Mouse (Mus musculus) heart, embryonic 15.5 days (tissue): ENCODE measurements around the gene Hist1h3d. TPM values are rescaled to one million over a fixed set of nuclear protein-coding genes. Genes with fewer than 3 reads are reported as not detected.
A peak's percentile ranks its signal among the peaks of the same experiment; 100 is the strongest.
"Not testable (repeated sequence)": the region's sequence is repeated elsewhere in the genome, so short reads cannot be mapped to it uniquely, and the experiment has no call there.

Experiments
- ATAC-seq: fragments of 200-750 bp; cut with Nextera tagmentation; replicated peaks from 2 replicates; pipeline ENCODE4 v1.8.0; 2017; ENCODE audit warnings: low read depth, moderate TSS enrichment; ENCODE audit not compliant: insufficient number of reproducible peaks, insufficient read depth, low FRiP score
- H3K27ac ChIP-seq: fragments of 300-500 bp; sonication (generic); 2 replicates; pipeline ENCODE4 v1.5.1; 2015; ENCODE audit warnings: mild to moderate bottlenecking, inconsistent platforms
- H3K27me3 ChIP-seq: fragments of 300-500 bp; sonication (generic); 2 replicates; pipeline ENCODE4 v1.6.1; 2015; ENCODE audit warnings: inconsistent platforms
- H3K36me3 ChIP-seq: fragments of 300-500 bp; sonication (generic); 2 replicates; pipeline ENCODE4 v1.6.1; 2015; ENCODE audit warnings: mild to moderate bottlenecking, inconsistent platforms
- H3K4me1 ChIP-seq: fragments of 300-500 bp; sonication (generic); replicated peaks from 2 replicates; pipeline ENCODE4 v1.6.1; 2015; ENCODE audit warnings: inconsistent platforms
- H3K4me2 ChIP-seq: fragments of 300-500 bp; sonication (generic); 2 replicates; pipeline ENCODE4 v1.6.1; 2015; ENCODE audit warnings: inconsistent platforms, mild to moderate bottlenecking, moderate library complexity
- H3K4me3 ChIP-seq: fragments of 300-500 bp; sonication (generic); 2 replicates; pipeline ENCODE4 v1.5.1; 2015; ENCODE audit warnings: mild to moderate bottlenecking, inconsistent platforms
- H3K9ac ChIP-seq: fragments of 300-500 bp; sonication (generic); 2 replicates; pipeline ENCODE4 v1.6.1; 2015; ENCODE audit warnings: mild to moderate bottlenecking, inconsistent platforms
- H3K9me3 ChIP-seq: fragments of 300-500 bp; sonication (generic); replicated peaks from 2 replicates; pipeline ENCODE4 v1.6.1; 2016; ENCODE audit warnings: inconsistent platforms
- WGBS: fragments of 180-500 bp; shearing (Covaris S2); methylation state at CpG from one replicate; pipeline ENCODE4 v1.1.7; 2015; ENCODE audit warnings: mixed read lengths; 5-methylcytosine and 5-hydroxymethylcytosine counted together
- polyA plus RNA-seq: library from polyadenylated mRNA; unstranded; fragments of >200 nt; fragmentation: Nextera tagmentation; extraction: Ambion mirVana; gene quantifications from 2 replicates; pipeline ENCODE4 v1.2.1, GENCODE M21; 2015

Hist1h3d gene
- polyA plus RNA-seq, 1 experiment from 2014 or later: 2.0 TPM

GRCm38 (mm10) chr13:23534368-23535131 is 41.0 kb upstream of the Hist1h3d start:
- peak overlapping the region; percentile 79 for H3K4me2 ChIP-seq
- peak overlapping the region; percentile 92 for H3K27ac ChIP-seq
- H3K27me3 ChIP-seq: no peaks in the 10 kb centered on the region
- no peak for ATAC-seq
- peak overlapping the region; percentile 53 for H3K9ac ChIP-seq
- peaks cover 35% of the 10 kb centered on the region for H3K4me1 ChIP-seq
- H3K36me3 ChIP-seq: no peaks in the 10 kb centered on the region
- 2% methylated on average over 15 of the region's 15 CpGs for WGBS
- peak overlapping the region; percentile 56 for H3K4me3 ChIP-seq
- H3K9me3 ChIP-seq: no peaks in the 10 kb centered on the region

- Histone ChIP-seq H3K4me1 (peaks cover 35% of the 10 kb centered on the region), H3K9ac (peak within 1 kb of the TSS; percentile 56), H3K4me3 (peak within 1 kb of the TSS; percentile 56), H3K4me2 (peak within 1 kb of the TSS; percentile 79), H3K27ac (peak within 1 kb of the TSS; percentile 92)
- under 1% methylated on average over 54 of the region's 62 CpGs for WGBS
- H3K36me3 ChIP-seq, H3K27me3 ChIP-seq, H3K9me3 ChIP-seq: not testable (repeated sequence)
- ATAC-seq: peak; percentile 86
Observed at GRCm38 (mm10) chr13:23535137-23536075, 40.2 kb upstream of the Hist1h3d start, which contains the start of gene Hist1h3g. Gene Hist1h3g (plus strand): TSS chr13:23535422.

- H3K4me2 ChIP-seq: peak overlapping the region; percentile 79
- peak overlapping the region; percentile 56 for H3K9ac ChIP-seq
Observed at GRCm38 (mm10) chr13:23536076-23536822, 39.3 kb upstream of the Hist1h3d start.

GRCm38 (mm10) chr13:23537006-23537710 is 38.4 kb upstream of the Hist1h3d start:
- no peaks in the 10 kb centered on the region for H3K9me3 ChIP-seq
- peak overlapping the region; percentile 79; the same call in 1 of the 2 replicates for H3K4me2 ChIP-seq
- no peak for ATAC-seq
- H3K27ac ChIP-seq: no peak overlapping the region
- peaks cover 30% of the 10 kb centered on the region for H3K4me1 ChIP-seq
- WGBS: 73% methylated on average over 3 of the region's 3 CpGs
- no peaks in the 10 kb centered on the region for H3K27me3 ChIP-seq
- H3K36me3 ChIP-seq: no peaks in the 10 kb centered on the region
- no peak overlapping the region for H3K9ac ChIP-seq
- H3K4me3 ChIP-seq: no peak overlapping the region

More at GRCm38 (mm10) chr13:23536076-23536822, 39.3 kb upstream of the Hist1h3d start:
- Histone ChIP-seq H3K9me3 (no peaks in the 10 kb centered on the region), H3K27me3 (no peaks in the 10 kb centered on the region), H3K36me3 (no peaks in the 10 kb centered on the region), H3K4me3 (peak overlapping the region; percentile 56), H3K27ac (peak overlapping the region; percentile 42; the same call in 1 of the 2 replicates), H3K4me1 (peaks cover 35% of the 10 kb centered on the region)
- 21% methylated on average over 7 of the region's 7 CpGs for WGBS
- ATAC-seq: no peak

- no peak overlapping the region for H3K27ac ChIP-seq
- no peak overlapping the region for H3K4me3 ChIP-seq
- WGBS: 77% methylated on average over 5 of the region's 5 CpGs
- H3K9ac ChIP-seq: no peak overlapping the region
- H3K27me3 ChIP-seq: no peaks in the 10 kb centered on the region
- ATAC-seq: no peak
- no peak overlapping the region for H3K4me2 ChIP-seq
- H3K9me3 ChIP-seq: no peaks in the 10 kb centered on the region
- peaks cover 26% of the 10 kb centered on the region for H3K4me1 ChIP-seq
- H3K36me3 ChIP-seq: no peaks in the 10 kb centered on the region
Observed at GRCm38 (mm10) chr13:23538249-23538648, 37.3 kb upstream of the Hist1h3d start.

- 47% methylated on average over 1 of the region's 1 CpGs for WGBS
- not testable (repeated sequence) for H3K4me2 ChIP-seq, ATAC-seq, H3K9ac ChIP-seq, H3K9me3 ChIP-seq, H3K4me3 ChIP-seq, H3K27ac ChIP-seq, H3K36me3 ChIP-seq, H3K27me3 ChIP-seq
- peaks cover 16% of the 10 kb centered on the region for H3K4me1 ChIP-seq
Observed at GRCm38 (mm10) chr13:23539821-23540220, 35.7 kb upstream of the Hist1h3d start.

- Histone ChIP-seq H3K27me3 (no peaks in the 10 kb centered on the region), H3K27ac (no peak overlapping the region), H3K9ac (no peak overlapping the region), H3K36me3 (no peaks in the 10 kb centered on the region), H3K4me3 (no peak overlapping the region), H3K9me3 (no peaks in the 10 kb centered on the region), H3K4me2 (no peak overlapping the region), H3K4me1 (peaks cover 11% of the 10 kb centered on the region)
- no peak for ATAC-seq
- 74% methylated on average over 3 of the region's 3 CpGs for WGBS
Observed at GRCm38 (mm10) chr13:23541497-23541896, 34.1 kb upstream of the Hist1h3d start.

GRCm38 (mm10) chr13:23542225-23542980 is 33.2 kb upstream of the Hist1h3d start:
- Histone ChIP-seq H3K4me3 (peak overlapping the region; percentile 58), H3K4me2 (peak overlapping the region; percentile 77), H3K9ac (peak overlapping the region; percentile 52), H3K27ac (peak overlapping the region; percentile 87)
- H3K9me3 ChIP-seq, H3K27me3 ChIP-seq, H3K36me3 ChIP-seq, ATAC-seq, H3K4me1 ChIP-seq: not testable (repeated sequence)
- 19% methylated on average over 3 of the region's 3 CpGs for WGBS

- H3K9me3 ChIP-seq, H3K4me1 ChIP-seq, H3K27me3 ChIP-seq, H3K36me3 ChIP-seq: not testable (repeated sequence)
- Histone ChIP-seq H3K9ac (peak within 1 kb of the TSS; percentile 53), H3K27ac (peak within 1 kb of the TSS; percentile 92), H3K4me3 (peak within 1 kb of the TSS; percentile 58), H3K4me2 (peak within 1 kb of the TSS; percentile 77)
- under 1% methylated on average over 39 of the region's 42 CpGs for WGBS
- peak; percentile 91 for ATAC-seq
Observed at GRCm38 (mm10) chr13:23542999-23543607, 32.5 kb upstream of the Hist1h3d start, which contains the start of gene Hist1h2bh. Gene Hist1h2bh (minus strand): TSS chr13:23543392.
